Mouse (Mus musculus) kidney, adult 2 months (tissue): ENCODE measurements around the gene Rps15.

Experiments
- CTCF ChIP-seq: fragments of 200-500 bp; conservative IDR thresholded peaks from 2 replicates; pipeline ENCODE4 v1.5.1; 2011; ENCODE audit warnings: low read depth, mild to moderate bottlenecking, control low read depth, low read length, moderate library complexity, mixed read lengths; ENCODE audit not compliant: insufficient read depth, insufficient read length
- POLR2A ChIP-seq: fragments of 200-500 bp; IDR thresholded peaks from one replicate; pipeline ENCODE4 v1.6.1; 2011; ENCODE audit warnings: low read depth, low read length, control low read depth

- TF ChIP-seq POLR2A: no peak
- no peak for TF ChIP-seq CTCF
These were observed 10.9 kb upstream of the Rps15 start for GRCm38 (mm10) chr10:80281304-80281703.
